Mouse (Mus musculus) stomach, postnatal 0 days (tissue): ENCODE results near the gene Castor1.

Source experiments
- CTCF ChIP-seq: IDR thresholded peaks from 2 replicates; pipeline ENCODE4 v1.5.1; 2016; ENCODE audit warnings: antibody characterized with exemption, low read depth, mild to moderate bottlenecking, moderate library complexity
- EP300 ChIP-seq: optimal IDR thresholded peaks from 2 replicates; pipeline ENCODE3; 2016; ENCODE audit warnings: antibody characterized with exemption

GRCm38 (mm10) chr11:4215061-4215460 is 3.0 kb upstream of the Castor1 start:
- TF ChIP-seq CTCF: no peak
- TF ChIP-seq EP300: no peak
